Mouse (Mus musculus) olfactory bulb, adult 2 months (tissue): ENCODE measurements around the gene Egfl8. TPM values are rescaled to one million over a fixed set of nuclear protein-coding genes. Genes with fewer than 3 reads are reported as not detected.
A peak's percentile ranks its signal among the peaks of the same experiment; 100 is the strongest.

Experiments
- H3K27ac ChIP-seq: fragments of 200-500 bp; 2 replicates; pipeline ENCODE4 v1.5.1; 2012; ENCODE audit warnings: low read depth, low read length; ENCODE audit not compliant: insufficient read depth
- H3K4me1 ChIP-seq: fragments of 200-500 bp; 2 replicates; pipeline ENCODE4 v1.6.1; 2012; ENCODE audit warnings: low read length; ENCODE audit not compliant: control insufficient read depth, insufficient read depth
- H3K4me3 ChIP-seq: fragments of 200-500 bp; 2 replicates; pipeline ENCODE4 v1.5.1; 2012; ENCODE audit warnings: mild to moderate bottlenecking, low read depth, low read length, moderate library complexity; ENCODE audit not compliant: insufficient read depth
- CTCF ChIP-seq: fragments of 200-500 bp; IDR thresholded peaks from 2 replicates; pipeline ENCODE4 v1.5.1; 2012; ENCODE audit warnings: low read depth, mild to moderate bottlenecking, low read length, moderate library complexity; ENCODE audit not compliant: insufficient read depth
- POLR2A ChIP-seq: fragments of 200-500 bp; IDR thresholded peaks from 2 replicates; pipeline ENCODE4 v1.6.1; 2012; ENCODE audit warnings: mild to moderate bottlenecking, low read depth, low read length, moderate library complexity; ENCODE audit not compliant: insufficient read depth
- WGBS: fragments of 180-500 bp; shearing (Covaris S2); methylation state at CpG from one replicate; pipeline ENCODE4 v1.1.7; 2018; 5-methylcytosine and 5-hydroxymethylcytosine counted together
- polyA plus RNA-seq: library from polyadenylated mRNA; stranded (reverse); fragments of >200 nt; gene quantifications from 2 replicates; pipeline ENCODE4 v1.2.4, GENCODE M21; 2012; ENCODE audit warnings: low replicate concordance; ENCODE audit not compliant: missing spikeins, insufficient read depth, insufficient read length

Egfl8 gene
- polyA plus RNA-seq = not detected in 2 replicates

GRCm38 (mm10) chr17:34615871-34616270 is at the start of gene Egfl8:
Gene Egfl8, minus strand, starts transcription at chr17:34615971.
- TF ChIP-seq POLR2A (no peak), CTCF (no peak)
- peak within 1 kb of the TSS; percentile 26; the same call in 1 of the 2 replicates for H3K27ac ChIP-seq
- WGBS = 56% methylated on average over 6 of the region's 6 CpGs
- no peak within 1 kb of the TSS for H3K4me3 ChIP-seq
- H3K4me1 ChIP-seq = peaks cover 17% of the 10 kb centered on the region

DNA sequence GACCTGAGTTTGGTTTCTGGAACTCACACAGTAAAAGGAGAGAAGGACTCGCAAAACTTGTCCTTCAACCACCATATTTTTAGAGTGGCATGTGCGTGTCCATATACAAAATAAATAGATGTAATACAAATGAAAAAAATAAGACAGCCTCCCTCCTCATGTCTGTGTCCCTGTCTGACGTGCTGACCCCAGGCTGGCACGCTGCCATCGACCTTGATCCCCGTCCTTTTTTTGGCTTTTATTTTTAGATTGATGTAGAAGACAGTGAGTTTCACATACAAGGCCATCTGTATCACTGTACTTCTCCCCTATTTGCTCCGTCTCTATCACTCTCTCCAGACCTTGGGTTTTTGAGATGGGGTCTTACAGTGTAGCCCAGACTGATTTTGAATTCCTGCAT is 48.7 kb upstream of the Egfl8 start:
- Histone ChIP-seq H3K4me3 (no peak overlapping the region), H3K4me1 (peaks cover 10% of the 10 kb centered on the region), H3K27ac (no peak overlapping the region)
- TF ChIP-seq POLR2A (no peak), CTCF (no peak)
- WGBS = 74% methylated on average over 7 of the region's 7 CpGs

DNA sequence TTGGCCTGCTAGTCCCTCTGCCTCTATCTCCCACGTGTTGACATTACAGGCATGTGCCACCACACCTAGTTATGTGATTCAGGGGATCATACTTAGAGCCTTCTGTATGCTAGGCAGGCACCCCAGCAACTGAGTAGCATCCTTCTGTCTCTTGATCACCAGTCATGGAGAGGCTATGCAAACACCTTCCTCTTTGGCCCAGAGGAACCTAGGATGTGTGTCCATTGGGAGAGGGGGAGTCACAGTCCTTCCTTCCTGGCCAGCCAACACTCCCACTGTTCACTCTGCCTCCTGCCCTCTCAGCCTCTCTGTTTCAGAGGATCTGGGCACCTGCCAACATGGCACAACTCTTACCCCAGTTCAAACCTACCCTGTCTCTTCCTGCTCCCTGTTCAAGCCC is 47.8 kb upstream of the Egfl8 start:
- Histone ChIP-seq H3K4me3 (no peak overlapping the region), H3K4me1 (peaks cover 10% of the 10 kb centered on the region), H3K27ac (no peak overlapping the region)
- TF ChIP-seq POLR2A (no peak), CTCF (no peak)
- 41% methylated on average over 1 of the region's 1 CpGs for WGBS

DNA sequence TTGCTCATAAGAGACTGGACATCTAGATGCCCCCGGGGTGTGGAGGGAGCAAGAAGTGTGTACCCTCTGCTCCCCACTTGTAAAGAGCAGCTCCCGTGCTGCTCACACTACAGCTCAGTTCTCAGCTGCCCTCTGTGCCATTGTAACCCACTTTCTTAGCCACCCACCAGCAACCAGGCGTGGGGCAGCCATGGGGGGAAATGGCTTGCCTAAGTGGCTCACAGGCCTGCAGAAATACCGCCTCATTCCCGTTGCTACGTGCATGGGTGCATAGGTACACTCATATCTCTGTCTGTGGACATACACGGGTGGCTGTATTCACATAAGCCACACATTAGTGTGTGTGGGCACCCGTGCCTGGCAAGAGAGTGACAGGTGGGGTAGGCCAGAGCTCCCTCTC is 47.2 kb upstream of the Egfl8 start:
- no peak for TF ChIP-seq POLR2A
- TF ChIP-seq CTCF = no peak
- Histone ChIP-seq H3K4me1 (peaks cover 10% of the 10 kb centered on the region), H3K4me3 (no peak overlapping the region), H3K27ac (no peak overlapping the region)
- WGBS = 88% methylated on average over 8 of the region's 8 CpGs

DNA sequence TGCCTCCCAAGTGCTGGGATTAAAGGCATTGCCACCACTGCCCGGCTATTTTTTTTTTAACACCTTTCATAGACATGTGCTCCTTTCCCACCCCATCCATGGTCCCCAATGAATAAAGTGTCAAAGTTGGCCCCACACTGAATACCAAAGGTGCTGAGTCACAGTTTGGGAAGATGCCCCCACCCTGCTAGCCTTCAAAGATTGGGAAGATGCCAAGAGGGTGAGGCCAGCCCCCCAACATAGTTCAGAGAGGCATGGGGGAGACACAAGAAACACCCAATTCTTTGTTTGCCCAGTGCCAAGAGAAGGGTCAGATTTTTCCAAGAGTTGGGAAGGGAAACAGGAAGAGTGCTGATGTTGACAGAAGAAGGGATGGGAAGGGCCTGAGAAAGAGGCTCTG is 46.7 kb upstream of the Egfl8 start:
- Histone ChIP-seq H3K4me3 (no peak overlapping the region), H3K27ac (no peak overlapping the region), H3K4me1 (peaks cover 12% of the 10 kb centered on the region)
- 77% methylated on average over 1 of the region's 1 CpGs for WGBS
- TF ChIP-seq CTCF (no peak), POLR2A (no peak)

- Histone ChIP-seq H3K4me1 (peaks cover 24% of the 10 kb centered on the region), H3K4me3 (peak overlapping the region; percentile 20), H3K27ac (no peak overlapping the region)
- 5% methylated on average over 19 of the region's 19 CpGs for WGBS
- TF ChIP-seq POLR2A (no peak), CTCF (no peak)
Measured at GRCm38 (mm10) chr17:34661121-34661591, 45.4 kb upstream of the Egfl8 start.

DNA sequence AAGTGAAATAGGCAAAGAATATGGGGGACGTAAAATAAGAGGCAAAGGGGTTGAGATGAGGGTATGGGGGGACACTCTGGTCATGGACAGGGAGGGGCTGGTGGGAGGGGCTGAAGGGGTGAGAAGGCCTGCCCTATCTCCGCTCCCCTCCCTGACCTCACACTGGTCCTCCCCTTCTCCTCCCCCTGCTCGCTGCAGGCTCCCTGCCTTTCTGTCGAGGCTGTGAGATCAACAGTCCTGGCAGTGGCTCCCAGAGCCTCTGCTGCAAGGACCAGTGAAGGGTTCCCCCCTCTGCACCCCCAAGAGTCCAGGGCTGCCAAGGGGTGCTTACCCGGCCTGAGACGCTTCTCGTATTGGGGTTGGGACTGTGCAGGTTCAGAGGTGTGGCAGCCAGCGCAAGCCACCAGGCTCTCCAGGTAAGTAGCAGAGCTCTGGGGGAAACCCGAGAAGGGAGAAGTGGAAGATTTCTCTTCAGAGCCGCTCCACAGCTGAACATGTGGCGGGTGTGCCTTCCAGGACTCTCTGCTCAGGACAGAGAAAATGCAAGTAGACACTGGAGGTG is 44.6 kb upstream of the Egfl8 start:
- 36% methylated on average over 11 of the region's 11 CpGs for WGBS
- no peak overlapping the region for H3K4me3 ChIP-seq

DNA sequence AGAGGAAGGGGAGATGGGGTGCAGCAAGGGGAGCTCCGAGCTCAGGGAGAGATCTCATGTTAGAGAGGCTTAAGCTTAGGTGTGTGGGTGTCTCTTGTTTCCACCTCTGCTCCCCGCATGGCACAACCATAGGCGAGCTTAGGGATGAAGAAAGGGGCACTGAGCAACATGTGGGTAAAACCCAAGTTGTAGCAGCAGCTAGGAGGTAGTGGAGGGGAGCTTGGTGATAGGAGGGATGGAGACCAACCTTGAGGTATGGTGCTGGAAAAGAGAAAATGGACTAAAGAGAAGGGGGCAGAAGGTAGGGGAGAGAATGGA is 44.1 kb upstream of the Egfl8 start:
- Histone ChIP-seq H3K4me1 (peaks cover 36% of the 10 kb centered on the region), H3K4me3 (no peak overlapping the region), H3K27ac (no peak overlapping the region)
- WGBS = 48% methylated on average over 3 of the region's 3 CpGs
- no peak for TF ChIP-seq POLR2A
- TF ChIP-seq CTCF = no peak

More for the DNA sequence above, 44.6 kb upstream of the Egfl8 start:
- peaks cover 32% of the 10 kb centered on the region for H3K4me1 ChIP-seq
- no peak overlapping the region for H3K27ac ChIP-seq
- TF ChIP-seq POLR2A (no peak), CTCF (no peak)

- TF ChIP-seq CTCF (no peak), POLR2A (no peak)
- Histone ChIP-seq H3K4me3 (no peak overlapping the region), H3K27ac (no peak overlapping the region), H3K4me1 (peaks cover 36% of the 10 kb centered on the region)
- WGBS = 57% methylated on average over 12 of the region's 12 CpGs
Measured at GRCm38 (mm10) chr17:34659181-34659896, 43.6 kb upstream of the Egfl8 start.
